In the genomic region with DNA sequence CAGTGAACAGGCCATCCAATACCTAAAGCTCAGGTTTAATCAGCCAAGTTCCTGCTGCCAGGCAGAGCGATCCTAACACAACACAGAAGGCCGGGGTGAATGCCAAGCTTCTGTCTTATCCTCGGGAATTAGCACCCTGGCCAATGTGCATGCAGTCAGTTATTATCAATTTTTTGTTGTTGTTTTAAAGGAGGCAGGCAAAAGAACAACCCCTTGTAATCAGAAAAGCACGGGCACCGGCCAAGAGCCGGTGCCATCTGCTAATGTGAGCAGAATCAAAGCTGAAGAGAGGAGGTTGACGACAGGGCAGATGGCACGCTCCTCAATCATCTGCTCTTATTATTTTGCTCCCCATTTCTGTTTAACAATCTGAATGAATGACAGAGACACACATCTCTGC, we compare ENCODE assay signal across 10 mouse cellular contexts.
DNase-seq lines count a peak whose midpoint lies in the region; ATAC-seq lines count a peak whose summit lies in the region.
"Had no signal": no experiment of that assay in that cellular context is flagged by ENCODE, and none has a peak within 500 bp of the region (broad histone marks: within the 10 kb centered on the region; RNA-seq: fewer than 3 reads in every experiment).

No protein-coding gene starts in this region.

- no peak overlapping the region for H3K9ac ChIP-seq in forebrain, embryonic 13.5 days
- H3K9ac ChIP-seq in kidney, embryonic 15.5 days, result no peak overlapping the region
- H3K9ac ChIP-seq: midbrain, embryonic 12.5 days had no signal

- H3K27ac ChIP-seq in forebrain, embryonic 13.5 days, result peak overlapping the region; percentile 70
- H3K27ac ChIP-seq in forebrain, embryonic 10.5 days, result no peak overlapping the region
- no peak overlapping the region for H3K27ac ChIP-seq in kidney, embryonic 15.5 days
- H3K27ac ChIP-seq: midbrain, embryonic 12.5 days had no signal

- H3K4me1 ChIP-seq in forebrain, embryonic 13.5 days, result peaks cover 36% of the 10 kb centered on the region
- no peaks in the 10 kb centered on the region for H3K4me1 ChIP-seq in forebrain, embryonic 10.5 days
- H3K4me1 ChIP-seq in kidney, embryonic 15.5 days, result peaks cover 6% of the 10 kb centered on the region

- 37% methylated on average over 8 of the region's 8 CpGs for WGBS in forebrain, embryonic 13.5 days
- WGBS in forebrain, embryonic 10.5 days, result 91% methylated on average over 8 of the region's 8 CpGs
- 63% methylated on average over 8 of the region's 8 CpGs for WGBS in kidney, embryonic 15.5 days

- no peaks in the 10 kb centered on the region for H3K9me3 ChIP-seq in forebrain, embryonic 13.5 days (replicated peaks)
- no peaks in the 10 kb centered on the region for H3K9me3 ChIP-seq in forebrain, embryonic 10.5 days
- H3K9me3 ChIP-seq in kidney, embryonic 15.5 days (replicated peaks), result no peaks in the 10 kb centered on the region
- H3K9me3 ChIP-seq: midbrain, embryonic 12.5 days had no signal

- H3K36me3 ChIP-seq in forebrain, embryonic 13.5 days (ENCODE audit: poor library complexity, severe bottlenecking), result no peaks in the 10 kb centered on the region
- no peaks in the 10 kb centered on the region for H3K36me3 ChIP-seq in forebrain, embryonic 10.5 days (replicated peaks)
- no peaks in the 10 kb centered on the region for H3K36me3 ChIP-seq in kidney, embryonic 15.5 days
- H3K36me3 ChIP-seq: midbrain, embryonic 12.5 days had no signal

- no peak for DNase-seq in forebrain, embryonic 10.5 days (ENCODE audit: extremely low spot score, low spot score)
- DNase-seq in cerebellum, adult 9-10 months, result peak; percentile 86
- DNase-seq in heart, postnatal 25 days (ENCODE audit: low spot score), result peak; percentile 1
- peak; percentile 70 to 72 for DNase-seq in layer of hippocampus, postnatal 36 days
- DNase-seq in frontal cortex, postnatal 25 days (ENCODE audit: low spot score in 2 of 2), result no peak
- no peak for DNase-seq in kidney, postnatal 25 days
- DNase-seq: kidney, adult 11 months had no signal

- H3K4me2 ChIP-seq in forebrain, embryonic 13.5 days, result 0 out of 2 replicates have a peak overlapping the region, but pooled peaks have one; percentile 6
- H3K4me2 ChIP-seq in kidney, embryonic 15.5 days, result no peak overlapping the region
- H3K4me2 ChIP-seq: midbrain, embryonic 12.5 days had no signal

- H3K27me3 ChIP-seq in forebrain, embryonic 13.5 days, result no peaks in the 10 kb centered on the region
- no peaks in the 10 kb centered on the region for H3K27me3 ChIP-seq in forebrain, embryonic 10.5 days (ENCODE audit: poor library complexity, severe bottlenecking)
- H3K27me3 ChIP-seq in kidney, embryonic 15.5 days, result no peaks in the 10 kb centered on the region
- H3K27me3 ChIP-seq: midbrain, embryonic 12.5 days had no signal

- intact Hi-C loops in heart, postnatal 25 days (cut with DNase I), result no loop called here

- no peak overlapping the region for H3K4me3 ChIP-seq in forebrain, embryonic 13.5 days
- no peak overlapping the region for H3K4me3 ChIP-seq in forebrain, embryonic 10.5 days
- no peak overlapping the region for H3K4me3 ChIP-seq in kidney, embryonic 15.5 days (replicated peaks)
- H3K4me3 ChIP-seq: midbrain, embryonic 12.5 days had no signal

- peak; percentile 84 for ATAC-seq in forebrain, embryonic 13.5 days
- no peak for ATAC-seq in kidney, embryonic 15.5 days (replicated peaks; ENCODE audit: low FRiP score)

Comparison
In these comparisons a context has a peak if more than half of its experiments do, and no peak if none do; other contexts are left out.
1. DNase-seq: peak in cerebellum, adult 9-10 months (single experiment), heart, postnatal 25 days (single experiment) and layer of hippocampus, postnatal 36 days (2 of 2); none in forebrain, embryonic 10.5 days (single experiment), frontal cortex, postnatal 25 days (0 of 2) and kidney, postnatal 25 days (0 of 2).